Mouse (Mus musculus) cerebellum, adult 8-10 months (tissue): Measurements from ENCODE around the gene Uts2.
A peak's percentile ranks its signal among the peaks of the same experiment; 100 is the strongest.

Source experiments
- DNase-seq: peaks from one replicate; pipeline ENCODE4 v3.0.0; 2022

The Uts2 gene

DNA sequence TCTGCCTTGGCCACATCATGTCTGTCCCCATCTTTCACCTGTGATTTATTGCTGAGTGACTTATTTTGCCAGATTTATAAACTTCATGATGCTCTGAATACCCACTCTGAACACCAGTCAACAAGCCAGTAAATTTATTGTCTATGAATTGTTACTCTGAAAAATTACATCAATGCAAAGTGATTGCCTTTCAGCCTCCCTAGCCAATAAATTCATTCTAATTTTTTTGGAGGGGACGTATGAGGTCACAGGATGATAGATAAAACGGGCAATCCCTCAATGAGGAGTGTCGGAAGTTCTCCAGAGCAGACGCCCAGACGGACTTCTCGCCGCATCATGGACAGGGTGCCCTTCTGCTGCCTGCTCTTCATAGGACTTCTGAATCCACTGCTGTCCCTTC, at the start of gene Uts2:
Uts2 (plus strand) TSS at position 301 of the 400 bp plus-strand sequence.
- no peak for DNase-seq

DNA sequence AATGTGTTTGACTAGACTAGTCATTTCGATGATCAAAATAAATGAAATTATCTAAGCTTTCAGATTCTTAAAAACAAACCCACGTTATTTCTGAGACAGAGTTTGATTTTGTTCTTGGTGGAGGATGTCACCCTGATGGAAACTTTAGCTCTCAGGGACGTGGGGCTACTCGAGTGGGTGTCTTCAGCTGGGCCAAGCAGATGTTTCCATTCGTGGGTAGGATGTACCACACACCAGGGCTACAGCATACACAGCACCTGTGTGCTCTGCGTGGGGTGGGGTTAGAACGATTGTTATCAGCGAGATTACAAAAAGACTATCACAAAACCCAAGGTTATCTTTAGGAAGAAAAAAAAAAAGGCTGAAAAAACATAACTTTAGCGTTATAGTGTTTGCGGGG, 45.9 kb upstream of the Uts2 start:
- no peak for DNase-seq

DNA sequence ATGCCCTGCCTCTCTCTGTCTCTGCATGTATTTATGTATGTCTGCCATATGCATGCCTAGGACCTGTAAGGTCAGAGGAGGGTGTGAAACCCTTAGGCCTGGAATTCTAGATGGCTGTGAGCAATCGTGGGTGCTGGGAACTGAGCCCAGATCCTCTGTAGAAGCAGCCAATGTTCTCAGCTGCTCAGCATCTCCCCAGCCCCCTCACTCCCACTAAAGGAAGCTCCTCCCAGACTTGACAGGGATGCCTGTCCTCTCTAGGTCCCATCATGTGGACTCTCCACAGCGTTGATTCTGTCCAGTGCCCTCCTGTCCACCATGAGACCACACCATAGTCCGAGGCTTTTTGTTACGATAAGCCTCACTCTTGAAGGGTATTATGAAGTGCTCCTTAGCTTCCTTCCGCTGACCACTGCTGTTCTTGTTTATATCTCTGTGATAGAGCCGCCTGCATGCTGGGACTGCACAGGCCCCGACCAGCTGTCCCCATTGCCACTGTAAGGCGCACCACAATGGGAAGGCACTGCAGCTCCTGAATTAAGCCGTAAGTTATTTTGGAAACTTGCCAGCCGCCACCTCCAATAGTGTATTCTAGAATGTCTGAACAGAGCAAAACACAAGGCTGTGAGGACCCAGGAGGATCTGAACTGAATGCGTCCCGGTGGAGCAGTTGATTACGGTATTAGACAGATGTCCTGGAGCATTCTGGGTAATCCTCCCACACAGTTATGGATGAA, 40.4 kb upstream of the Uts2 start:
- DNase-seq: no peak

DNA sequence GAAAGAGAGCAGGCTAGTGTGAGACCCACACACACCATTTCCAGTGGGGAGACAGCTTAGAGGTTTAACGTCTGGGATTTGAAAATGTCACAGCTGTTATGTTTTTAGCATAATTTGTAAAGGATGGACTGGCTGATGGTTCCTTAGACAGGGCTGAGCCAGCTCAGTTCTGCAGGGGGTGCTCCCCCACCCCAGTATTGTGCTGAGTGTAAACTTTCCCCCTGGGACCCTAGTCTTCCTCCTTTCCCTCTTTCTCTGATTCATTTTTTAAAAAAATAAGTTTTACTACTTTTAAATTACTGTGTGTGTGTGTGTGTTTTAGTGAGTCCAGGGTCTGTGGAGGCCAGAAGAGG, 39.8 kb upstream of the Uts2 start:
- no peak for DNase-seq

DNA sequence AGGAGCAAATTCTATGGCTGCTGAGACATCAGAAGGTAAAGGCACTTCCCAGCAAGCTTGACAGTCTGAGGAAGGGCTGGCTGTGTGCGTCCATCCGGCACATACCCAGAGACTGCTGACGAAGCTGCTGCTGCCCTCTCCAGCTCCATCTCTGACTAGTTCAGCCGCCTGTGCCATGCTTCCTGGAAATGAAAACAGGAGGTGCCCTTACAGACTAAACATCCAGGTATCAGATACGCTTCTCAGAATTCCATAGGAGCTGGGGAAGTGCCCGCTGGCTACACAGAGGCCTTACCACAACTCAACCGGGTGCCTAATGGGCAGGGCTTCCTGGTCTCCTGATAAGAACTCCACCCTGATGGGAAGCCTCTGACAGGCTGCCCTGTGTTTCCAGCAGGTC, 38.4 kb upstream of the Uts2 start:
- no peak for DNase-seq

DNA sequence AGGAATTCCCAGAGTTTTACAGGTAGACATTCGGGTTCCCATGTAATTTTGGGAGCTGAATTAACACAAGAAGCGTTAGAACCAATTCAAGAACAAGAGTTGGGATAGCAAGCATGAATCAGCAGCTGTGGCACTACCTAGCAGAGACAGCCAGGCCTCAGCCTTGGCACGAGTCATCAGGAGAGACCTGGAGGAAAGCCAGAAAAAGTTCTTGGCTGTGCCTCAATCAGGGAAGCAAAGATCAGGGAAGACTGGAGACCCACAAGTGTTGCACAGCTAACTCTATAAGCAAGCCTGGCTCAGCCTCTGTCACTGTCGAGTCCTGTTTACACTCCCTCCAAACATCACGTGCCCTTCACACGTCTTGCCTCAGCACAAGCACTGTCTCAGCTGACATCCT, 34.7 kb upstream of the Uts2 start:
- no peak for DNase-seq

DNA sequence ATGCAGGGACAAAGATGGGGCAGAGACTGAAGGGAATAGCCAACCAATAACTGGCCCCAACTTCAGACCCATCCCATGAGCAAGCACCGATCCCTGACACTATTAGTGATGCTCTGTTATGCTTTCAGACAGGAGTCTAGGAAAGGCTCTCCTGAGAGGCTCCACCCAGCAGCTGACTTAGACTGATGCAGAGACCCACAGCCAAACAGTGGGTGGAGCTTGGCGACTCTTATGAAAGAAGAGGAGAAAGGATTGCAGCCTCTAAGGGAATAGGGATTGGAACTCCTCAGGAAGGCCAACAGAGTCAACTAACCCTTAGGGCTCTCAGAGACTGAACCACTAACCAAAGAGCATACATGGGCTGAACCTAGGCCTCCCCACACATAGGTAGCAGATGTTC, 33.2 kb upstream of the Uts2 start:
- DNase-seq: no peak

DNA sequence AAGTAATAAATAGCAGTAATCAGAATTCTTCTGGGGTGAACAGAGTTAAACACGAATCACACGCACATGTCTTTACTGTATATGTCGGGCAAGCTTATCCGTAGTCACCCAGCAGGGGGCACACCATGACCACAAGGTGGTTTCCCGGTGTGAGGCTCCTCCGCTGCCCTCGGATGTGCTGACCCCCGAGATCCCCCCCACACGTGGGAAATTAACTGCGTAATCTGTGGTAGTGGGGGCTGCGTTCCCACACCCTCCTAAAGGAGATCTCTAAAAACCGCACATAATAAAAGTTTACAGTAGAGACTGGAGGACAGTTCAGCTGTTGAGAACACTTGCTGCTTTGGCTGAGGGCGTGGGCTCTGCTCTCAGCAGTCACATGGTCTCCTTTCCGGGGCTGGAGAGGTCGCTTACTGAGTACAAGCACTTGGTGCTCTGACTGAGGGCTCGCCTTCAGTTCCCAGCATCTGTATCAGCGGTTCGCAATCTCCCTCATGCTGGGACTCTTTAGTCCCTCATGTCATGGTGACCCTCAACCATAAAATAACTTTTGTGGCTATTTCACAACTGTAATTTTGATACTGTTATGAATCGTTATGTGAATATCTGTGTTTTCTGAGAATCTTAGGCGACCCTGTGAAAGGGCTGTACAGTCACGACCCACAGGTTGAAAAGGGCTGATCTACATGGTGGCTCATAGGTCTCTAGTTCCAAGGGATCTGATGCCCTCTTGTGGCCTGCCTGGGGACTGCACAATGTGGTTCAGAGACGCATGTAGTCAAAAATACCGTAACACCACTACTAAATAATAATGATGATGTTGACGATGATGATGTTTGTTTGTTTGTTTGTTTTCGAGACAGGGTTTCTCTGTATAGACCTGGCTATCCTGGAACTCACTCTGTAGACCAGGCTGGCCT, 32.0 kb upstream of the Uts2 start:
- DNase-seq: peak; percentile 73

DNA sequence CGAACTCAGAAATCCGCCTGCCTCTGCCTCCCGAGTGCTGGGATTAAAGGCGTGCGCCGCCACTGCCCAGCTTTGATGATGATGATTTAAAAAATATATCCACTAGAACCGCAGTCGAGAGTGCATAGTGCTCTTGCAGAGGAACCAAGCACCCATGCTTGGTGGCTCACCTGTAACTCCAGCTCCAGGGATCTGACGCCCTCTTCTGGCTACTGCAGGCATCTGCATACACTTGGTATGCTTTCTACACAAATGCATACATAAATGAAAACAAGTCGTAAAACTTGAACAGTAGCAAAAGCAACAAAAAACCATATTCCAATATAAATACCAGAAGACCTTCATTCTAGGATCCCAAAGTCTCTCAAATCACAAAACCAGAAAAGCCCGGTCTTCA, 31.3 kb upstream of the Uts2 start:
- no peak for DNase-seq

DNA sequence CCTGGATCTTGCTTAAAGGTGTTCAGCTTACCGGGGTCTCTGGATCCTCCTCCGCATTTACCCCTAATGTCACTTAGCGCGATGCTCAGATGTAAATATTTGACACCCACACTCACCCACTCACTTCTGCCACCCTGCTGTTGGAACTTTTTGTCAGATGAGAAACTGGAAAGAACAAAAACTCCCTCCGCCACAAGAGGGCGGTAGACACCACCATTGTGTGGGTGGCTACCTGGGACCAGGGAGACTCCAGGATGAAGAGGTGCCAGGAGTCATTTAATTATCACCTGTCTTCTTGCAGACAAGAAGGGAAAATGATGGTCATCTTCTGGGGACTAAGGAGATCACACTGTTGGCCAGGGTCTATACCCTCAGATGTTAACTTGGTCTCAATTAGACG, 30.3 kb upstream of the Uts2 start:
- DNase-seq: peak; percentile 52

DNA sequence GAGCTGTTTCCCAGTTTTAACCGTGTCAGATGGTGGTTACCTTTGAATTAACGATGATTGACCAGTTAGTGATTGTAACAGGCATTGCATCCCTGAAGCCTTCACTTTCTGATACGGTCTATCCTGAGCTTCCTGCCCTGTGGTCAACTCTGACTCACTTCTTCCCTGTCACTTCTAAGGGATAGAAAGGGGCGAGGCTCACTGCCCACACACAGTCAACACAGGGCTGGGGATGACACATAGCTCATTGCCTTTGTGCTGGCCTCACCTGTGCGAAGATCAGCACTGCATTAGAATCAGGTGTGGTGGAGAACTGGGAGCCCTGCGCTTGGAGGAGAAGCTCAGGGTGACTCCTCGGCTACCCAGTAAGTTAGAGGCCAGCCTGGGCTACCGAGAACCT, 27.9 kb upstream of the Uts2 start:
- DNase-seq: no peak

DNA sequence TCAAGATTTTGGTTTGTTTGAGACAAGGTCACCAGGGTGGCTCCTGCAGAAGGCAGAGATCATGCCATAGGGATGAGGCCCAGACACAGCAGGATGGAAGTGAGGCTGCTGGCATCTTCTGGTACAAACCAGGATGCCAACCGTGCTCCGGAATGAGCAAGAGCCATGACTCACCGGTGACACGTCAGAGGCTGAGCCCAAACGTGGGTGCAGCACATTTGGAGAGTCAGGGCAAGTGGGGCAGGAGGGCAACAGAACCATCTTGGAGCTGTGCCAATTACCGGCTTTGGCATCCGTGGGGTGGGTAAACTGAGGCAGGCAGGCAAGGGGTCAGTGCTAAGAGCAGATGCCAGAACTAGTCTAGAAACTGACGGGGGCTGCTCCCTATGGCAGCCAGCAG, 23.6 kb upstream of the Uts2 start:
- no peak for DNase-seq

DNA sequence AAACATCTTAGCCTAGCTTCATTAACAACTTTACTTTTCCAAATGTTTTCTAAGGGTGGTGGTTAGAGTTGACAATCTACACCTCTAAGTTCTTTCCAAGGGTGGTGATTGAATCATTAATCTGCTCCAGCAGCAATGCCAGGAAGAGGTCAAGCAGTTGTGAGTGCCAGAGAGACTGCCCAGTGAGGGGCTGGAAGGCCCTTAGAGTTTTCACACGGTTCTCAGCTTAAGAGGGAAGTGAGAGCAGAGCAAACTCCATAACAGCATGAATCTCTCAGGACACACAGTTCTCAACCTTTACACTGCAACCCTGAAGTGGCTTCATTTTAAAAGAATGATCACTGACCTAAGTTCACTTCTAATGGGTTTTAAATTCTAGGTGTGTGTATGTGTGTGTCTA, 21.8 kb upstream of the Uts2 start:
- no peak for DNase-seq

DNA sequence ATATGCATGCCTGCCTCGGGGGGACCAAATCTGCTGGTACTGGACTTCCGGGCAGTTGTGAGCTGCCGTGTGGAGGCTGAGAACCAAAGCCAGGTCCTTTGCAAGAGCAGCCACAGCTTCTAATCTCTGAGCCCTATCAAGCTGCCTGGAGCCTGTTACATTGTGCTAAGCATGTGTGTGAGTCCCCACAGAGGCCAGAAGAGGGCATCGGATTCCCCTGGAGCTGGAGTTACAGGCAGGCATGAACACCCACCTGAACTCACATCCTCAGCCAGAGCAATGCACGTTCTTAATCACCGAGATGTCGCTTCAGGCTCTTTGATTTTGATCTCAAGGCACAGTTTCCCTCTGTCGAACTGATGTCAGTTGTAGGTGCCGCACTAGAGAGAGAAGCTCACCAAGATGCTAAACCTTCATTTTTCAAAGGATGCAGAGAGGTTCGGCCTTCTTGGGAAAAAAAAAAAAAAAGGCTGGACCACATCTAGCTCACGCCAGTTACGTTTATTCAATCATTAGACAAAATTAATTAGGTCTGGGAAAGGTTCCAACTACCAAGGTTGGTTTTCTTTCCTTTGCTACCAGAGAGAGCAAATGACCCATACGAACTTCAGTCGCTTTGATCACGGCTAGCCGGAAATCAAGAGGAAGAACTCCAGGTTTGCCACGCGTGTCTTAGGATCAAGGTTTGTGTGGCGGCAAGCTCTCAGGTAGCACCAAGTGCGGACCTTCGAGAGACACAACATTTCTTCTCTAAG, 18.6 kb upstream of the Uts2 start:
- no peak for DNase-seq

DNA sequence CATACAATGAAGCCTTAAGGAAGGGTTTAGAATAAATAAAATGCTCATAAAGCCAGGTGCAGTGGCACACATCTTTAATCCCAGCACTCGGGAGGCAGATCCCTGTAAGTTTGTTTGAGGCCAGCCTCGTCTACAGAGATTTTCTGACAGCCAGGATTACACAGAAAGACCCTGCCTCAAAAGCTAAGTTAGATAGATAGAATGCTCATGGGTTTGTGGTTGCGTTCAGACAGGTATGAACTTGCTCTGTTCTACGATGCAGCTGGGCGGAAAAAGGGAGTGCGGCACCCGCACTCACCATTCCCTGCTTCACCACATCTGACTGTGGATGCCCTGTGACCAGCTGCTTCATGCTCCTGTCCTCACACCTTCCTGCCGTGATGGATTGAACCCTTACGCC, 17.4 kb upstream of the Uts2 start:
- no peak for DNase-seq

DNA sequence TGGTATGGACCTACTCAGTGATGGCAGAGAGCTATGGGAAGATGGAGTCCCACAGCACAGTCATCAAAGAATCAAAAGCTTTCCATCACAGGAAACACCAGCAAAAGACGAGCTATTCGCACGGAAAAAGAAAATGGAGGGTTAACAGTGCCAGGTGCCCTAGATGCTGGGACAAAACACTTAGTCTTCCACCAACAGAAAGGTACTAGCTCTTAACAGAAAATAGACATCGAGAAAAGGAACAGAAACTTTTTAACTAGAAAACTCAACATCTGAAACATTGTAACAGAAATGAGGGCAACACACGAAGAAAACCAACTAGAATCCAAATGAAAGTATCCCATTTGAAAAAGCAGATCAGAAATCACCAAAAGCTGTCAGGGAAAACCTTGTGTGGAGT, 16.7 kb upstream of the Uts2 start:
- DNase-seq: no peak

DNA sequence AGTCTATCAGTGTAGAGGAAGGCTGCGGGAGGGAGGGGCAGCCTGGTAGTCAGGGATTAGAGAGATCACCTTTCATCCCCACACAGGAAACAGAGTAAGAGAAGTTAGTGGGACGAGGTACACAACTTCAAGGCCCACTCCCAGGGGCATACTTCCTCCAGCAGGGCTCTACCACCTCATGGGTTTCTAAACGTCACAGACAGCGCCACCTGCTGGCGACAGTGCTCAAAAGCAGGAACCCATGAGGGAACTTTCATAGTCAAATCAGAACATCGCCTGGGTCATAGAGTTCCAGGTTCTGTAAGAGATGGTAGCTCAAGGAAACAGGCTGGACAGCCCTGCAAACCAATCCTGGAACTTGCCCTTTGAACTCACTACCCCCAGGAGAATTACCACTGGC, 6.7 kb upstream of the Uts2 start:
- DNase-seq: no peak

DNA sequence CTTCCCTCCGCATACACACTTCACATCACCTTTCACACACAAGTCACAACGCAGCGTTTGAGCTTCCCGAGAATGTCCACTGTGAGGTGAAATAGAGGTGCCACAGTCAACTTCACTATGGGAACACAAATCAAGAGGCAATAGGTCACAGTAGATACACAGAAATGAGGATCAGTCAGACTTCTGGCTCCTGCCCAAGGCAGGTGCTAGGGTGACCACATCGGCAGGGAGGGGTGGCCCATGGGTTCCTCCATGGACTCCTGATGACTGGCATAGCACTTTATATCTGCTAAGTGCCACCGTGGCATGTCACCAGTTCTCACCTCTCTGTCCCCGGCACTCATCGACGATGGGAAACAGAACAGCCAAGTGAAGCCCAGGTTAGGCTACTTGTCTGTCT, 1.7 kb downstream of the Uts2 start:
- DNase-seq: no peak

DNA sequence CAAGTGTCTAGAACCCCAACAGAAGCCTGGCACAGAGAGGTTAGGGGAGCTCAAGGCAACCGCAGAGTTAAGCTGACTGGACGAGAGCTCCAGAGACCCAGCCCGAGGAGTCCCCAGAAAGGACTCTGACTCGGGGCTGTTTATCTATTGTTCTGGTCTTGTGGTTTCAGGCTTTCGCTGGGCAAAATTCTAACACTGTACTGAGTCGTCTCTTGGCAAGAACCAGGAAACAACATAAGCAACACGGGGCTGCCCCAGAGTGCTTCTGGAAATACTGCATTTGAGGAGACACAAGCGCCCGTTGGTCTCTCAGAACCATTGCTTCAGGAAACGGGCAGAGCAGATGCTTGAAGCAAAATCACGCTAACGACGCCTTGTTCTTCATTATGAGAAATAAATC, 4.5 kb downstream of the Uts2 start:
- no peak for DNase-seq

DNA sequence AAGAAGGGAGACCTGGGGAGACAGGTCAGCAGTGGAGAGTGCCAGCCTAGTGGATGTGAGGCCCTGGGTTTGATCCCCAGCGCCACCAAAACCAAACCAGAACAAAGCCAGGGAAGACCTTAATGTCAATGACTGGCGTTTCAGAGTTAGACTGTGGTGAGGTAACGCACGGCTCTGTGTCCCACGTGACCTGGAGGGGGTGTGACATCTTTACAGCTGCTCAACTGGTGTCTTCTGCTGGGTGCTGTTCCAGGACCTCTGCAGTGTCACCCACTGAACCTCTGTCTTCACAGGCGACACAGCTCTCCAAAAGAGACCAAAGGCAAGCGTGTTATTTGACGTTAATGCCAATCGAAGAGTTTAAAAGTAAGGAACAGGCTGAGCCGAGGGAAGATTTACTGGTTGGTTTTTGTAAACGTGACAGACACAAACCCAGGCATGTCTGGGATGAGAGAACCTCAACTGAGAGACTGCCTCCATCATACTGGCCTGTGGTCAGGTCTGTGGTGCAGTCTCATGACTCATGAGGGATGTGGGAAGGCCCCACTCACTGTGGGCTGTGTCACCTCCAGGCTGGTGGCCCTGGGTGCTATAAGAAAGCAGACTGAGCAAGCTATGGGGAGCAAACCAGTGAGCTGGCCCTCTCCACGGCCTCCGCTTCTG, 8.9 kb downstream of the Uts2 start:
- no peak for DNase-seq

DNA sequence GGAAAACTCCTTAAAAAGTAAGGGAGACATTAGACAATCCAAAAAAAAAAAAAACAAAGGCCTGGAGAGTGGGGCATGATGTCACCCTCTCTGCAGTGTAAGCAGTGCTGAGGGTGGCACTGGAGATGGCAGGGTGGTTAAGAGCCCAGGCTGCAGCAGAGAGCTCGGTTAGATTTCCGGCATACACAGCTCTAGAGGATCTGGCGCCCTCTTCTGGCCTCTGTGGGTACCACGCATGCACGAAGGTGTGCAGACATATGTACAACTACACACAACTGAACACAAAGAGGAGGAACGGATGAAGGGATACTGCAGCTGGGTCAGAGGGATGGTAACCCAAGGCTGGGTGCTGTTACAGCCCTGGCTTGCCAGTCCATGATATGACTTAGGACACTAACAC, 10.0 kb downstream of the Uts2 start:
- DNase-seq: no peak

DNA sequence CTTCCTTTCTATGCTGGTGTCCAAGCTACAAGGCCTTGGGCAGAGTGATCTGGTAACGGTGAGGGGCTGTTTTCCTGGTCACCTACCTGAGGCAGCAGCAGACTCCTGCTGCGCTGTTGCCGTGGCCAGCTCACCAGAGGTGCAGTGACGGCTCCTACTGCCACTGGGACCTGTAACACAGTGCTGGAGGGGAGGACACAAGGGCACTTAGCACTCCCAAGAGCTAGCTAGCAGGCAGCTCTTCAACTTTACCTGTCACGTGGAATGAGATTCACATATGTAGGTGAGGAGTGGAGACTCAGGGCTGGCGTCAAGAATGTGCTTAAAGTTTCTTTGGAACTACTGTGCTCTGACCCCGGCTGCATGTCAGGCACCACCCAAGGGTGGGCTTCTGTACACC, 13.4 kb downstream of the Uts2 start:
- DNase-seq: no peak

DNA sequence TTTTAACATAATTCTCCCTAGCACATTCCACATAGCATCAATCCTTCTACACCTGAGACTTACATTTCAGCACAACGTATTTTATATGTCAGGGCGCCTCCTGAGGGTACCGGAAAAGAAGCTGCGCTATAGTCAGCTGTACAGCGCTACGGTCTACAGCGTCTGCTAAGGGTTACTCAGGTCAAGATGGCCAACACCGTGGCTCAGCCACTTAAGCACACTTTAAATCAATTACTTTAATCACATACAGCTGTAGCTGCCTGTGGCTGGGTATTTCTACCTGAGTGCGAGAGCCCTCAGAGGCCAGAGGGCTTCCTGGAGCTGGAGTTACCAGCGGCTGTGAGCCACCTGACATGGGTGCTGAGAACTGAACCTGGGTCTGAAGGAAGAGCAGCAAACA, 19.0 kb downstream of the Uts2 start:
- DNase-seq: no peak
